Mouse (Mus musculus) stomach, postnatal 0 days (tissue): ENCODE data around the gene Nmi. TPM values are rescaled to one million over a fixed set of nuclear protein-coding genes. Genes with fewer than 3 reads are reported as not detected.

Experiments used
- ATAC-seq: fragments of 200-750 bp; cut with Nextera tagmentation; 2 replicates; pipeline ENCODE4 v1.8.0; 2017; ENCODE audit not compliant: low FRiP score, low TSS enrichment
- DNase-seq: peaks from one replicate; pipeline ENCODE4 v3.0.0-alpha.2; 2016; ENCODE audit warnings: low spot score
- H3K27ac ChIP-seq: fragments of 300-500 bp; sonication (generic); replicated peaks from 2 replicates; pipeline ENCODE4 v1.5.1; 2014; ENCODE audit warnings: mild to moderate bottlenecking, control low read depth
- H3K27me3 ChIP-seq: fragments of 300-500 bp; sonication (generic); 2 replicates; pipeline ENCODE4 v1.6.1; 2014; ENCODE audit warnings: low read length; ENCODE audit not compliant: control insufficient read depth, insufficient read depth
- H3K36me3 ChIP-seq: fragments of 300-500 bp; sonication (generic); 2 replicates; pipeline ENCODE4 v1.6.1; 2014; ENCODE audit warnings: low read length, mixed read lengths; ENCODE audit not compliant: control insufficient read depth, insufficient read depth
- H3K4me1 ChIP-seq: fragments of 300-500 bp; sonication (generic); replicated peaks from 2 replicates; pipeline ENCODE4 v1.6.1; 2014; ENCODE audit warnings: antibody characterized with exemption; ENCODE audit not compliant: control insufficient read depth, insufficient read depth
- H3K4me2 ChIP-seq: fragments of 300-500 bp; sonication (generic); replicated peaks from 2 replicates; pipeline ENCODE4 v1.6.1; 2014; ENCODE audit warnings: low read depth, mild to moderate bottlenecking, control low read depth, moderate library complexity
- H3K4me3 ChIP-seq: fragments of 300-500 bp; sonication (generic); 2 replicates; pipeline ENCODE4 v1.5.1; 2014; ENCODE audit warnings: low read depth, low read length, control low read depth
- H3K9ac ChIP-seq: fragments of 300-500 bp; sonication (generic); 2 replicates; pipeline ENCODE4 v1.6.1; 2014; ENCODE audit warnings: mild to moderate bottlenecking, low read length, control low read depth, mixed read lengths
- H3K9me3 ChIP-seq: fragments of 300-500 bp; sonication (generic); 2 replicates; pipeline ENCODE4 v1.6.1; 2016; ENCODE audit warnings: low read length; ENCODE audit not compliant: control insufficient read depth
- CTCF ChIP-seq: IDR thresholded peaks from 2 replicates; pipeline ENCODE4 v1.5.1; 2016; ENCODE audit warnings: antibody characterized with exemption, low read depth, mild to moderate bottlenecking, moderate library complexity
- EP300 ChIP-seq: optimal IDR thresholded peaks from 2 replicates; pipeline ENCODE3; 2016; ENCODE audit warnings: antibody characterized with exemption
- WGBS: fragments of 180-500 bp; shearing (Covaris S2); extraction: QIAGEN DNeasy Blood & Tissue Kit; methylation state at CpG from one replicate; pipeline ENCODE4 v1.1.7; 2014; 5-methylcytosine and 5-hydroxymethylcytosine counted together
- polyA plus RNA-seq: library from polyadenylated mRNA; unstranded; fragments of >200 nt; fragmentation: Nextera tagmentation; extraction: Ambion mirVana; gene quantifications from 2 replicates; pipeline ENCODE4 v1.2.1, GENCODE M21; 2015

Gene Nmi
- polyA plus RNA-seq, 1 experiment from 2014 or later = 24.8 TPM

DNA sequence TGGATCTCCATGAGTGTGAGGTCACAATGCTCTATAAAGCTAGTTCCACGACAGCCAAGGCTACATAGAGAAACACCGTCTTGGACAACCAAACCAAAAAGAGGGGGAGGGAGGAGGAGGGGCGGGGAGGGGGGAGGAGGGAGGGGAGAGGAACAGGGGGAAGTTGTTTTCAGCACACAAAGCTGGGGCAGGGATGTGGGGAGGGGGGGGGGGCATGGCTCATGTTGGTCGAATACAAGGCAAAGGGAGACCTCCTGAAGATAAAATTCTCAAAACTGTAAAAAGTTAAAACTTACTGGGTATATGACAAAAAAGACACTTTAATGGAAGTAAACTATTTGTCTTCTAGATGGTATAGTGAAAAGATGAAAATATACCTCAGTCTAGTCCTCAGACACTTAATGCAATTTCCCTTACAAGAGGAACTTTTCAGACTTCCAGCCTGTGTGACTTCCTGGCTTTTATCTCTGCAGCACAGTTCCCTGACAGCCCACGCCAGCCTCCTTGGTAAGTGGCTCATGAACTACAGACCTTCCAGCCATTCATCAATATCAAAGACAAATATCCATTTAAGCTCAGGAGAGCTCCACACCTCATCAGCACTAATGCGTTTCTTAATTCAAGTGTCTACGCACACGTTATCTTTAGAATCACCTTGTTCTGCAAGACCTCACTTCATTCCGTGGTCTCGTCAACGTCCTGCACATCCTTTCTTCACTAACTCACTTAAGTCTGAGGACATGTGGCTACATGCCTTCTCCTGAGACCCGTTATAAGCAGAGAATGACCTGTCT, 39.8 kb downstream of the Nmi start:
- Histone ChIP-seq H3K36me3 (no peaks in the 10 kb centered on the region), H3K4me2 (peak overlapping the region; percentile 80), H3K4me1 (0 out of 2 replicates have a peak, but pooled peaks cover 2% of the 10 kb centered on the region), H3K9ac (no peak overlapping the region), H3K27ac (no peak overlapping the region), H3K4me3 (peak overlapping the region; percentile 70; the same call in 1 of the 2 replicates), H3K27me3 (no peaks in the 10 kb centered on the region), H3K9me3 (no peaks in the 10 kb centered on the region)
- no peak for TF ChIP-seq EP300
- TF ChIP-seq CTCF = no peak
- 37% methylated on average over 11 of the region's 12 CpGs for WGBS
- no peak for DNase-seq
- ATAC-seq = no peak

DNA sequence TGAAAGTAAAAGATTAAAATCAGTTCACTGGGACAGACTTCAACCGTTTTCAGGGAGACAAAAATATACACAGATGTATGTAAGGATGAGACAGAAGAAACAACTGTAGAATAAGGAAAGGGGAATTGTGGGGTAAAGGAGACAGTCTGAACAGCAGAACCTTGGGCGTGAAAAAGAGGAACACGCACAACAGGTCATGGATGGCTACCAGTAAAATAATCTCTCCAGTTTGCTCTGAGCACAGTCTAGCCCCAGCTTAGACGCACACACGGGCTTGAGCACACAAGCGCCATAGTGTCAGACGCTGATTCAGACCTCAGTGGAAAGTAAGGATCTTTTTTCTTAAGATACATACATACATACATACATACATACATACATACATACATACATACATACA, 42.1 kb downstream of the Nmi start:
- 76% methylated on average over 7 of the region's 7 CpGs for WGBS
- Histone ChIP-seq H3K4me2 (no peak overlapping the region), H3K27me3 (no peaks in the 10 kb centered on the region), H3K4me1 (0 out of 2 replicates have a peak, but pooled peaks cover 2% of the 10 kb centered on the region), H3K4me3 (no peak overlapping the region), H3K36me3 (no peaks in the 10 kb centered on the region), H3K27ac (no peak overlapping the region), H3K9me3 (no peaks in the 10 kb centered on the region), H3K9ac (no peak overlapping the region)
- ATAC-seq = no peak
- no peak for TF ChIP-seq CTCF
- TF ChIP-seq EP300 = no peak
- no peak for DNase-seq

DNA sequence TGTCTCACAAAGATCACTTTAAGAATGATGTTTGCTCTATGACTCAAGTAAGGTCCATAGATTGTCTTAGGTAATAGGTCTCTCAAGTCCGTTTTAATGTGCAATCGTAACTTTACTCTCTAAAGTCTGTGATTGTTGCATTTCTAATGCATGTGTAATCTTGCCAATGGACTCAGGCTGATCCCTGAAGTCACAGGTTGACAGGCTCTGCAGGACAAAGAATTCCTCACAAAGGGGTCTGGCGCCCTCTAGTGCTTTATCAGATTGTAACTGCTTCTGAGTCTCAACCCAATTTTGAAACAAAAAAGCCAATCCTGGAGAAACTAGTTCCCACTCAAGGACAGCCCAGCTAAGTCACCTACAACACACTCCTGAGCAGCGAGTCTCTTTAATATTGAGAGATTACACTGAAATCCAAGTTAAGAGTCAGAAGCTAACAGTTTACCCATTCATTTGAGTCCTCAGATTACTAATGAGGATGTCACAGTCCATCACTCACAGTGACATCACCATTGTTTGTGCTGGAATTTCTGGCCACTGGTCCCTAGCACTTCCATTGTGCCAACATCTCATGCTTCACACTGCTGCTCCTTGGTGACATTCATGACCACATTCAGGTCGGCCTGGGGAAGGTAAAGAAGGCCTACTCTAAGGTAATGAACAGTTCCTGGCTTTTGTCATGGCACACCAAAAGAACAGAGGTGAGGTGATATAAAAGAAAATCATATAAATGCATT, 58.2 kb downstream of the Nmi start:
- DNase-seq = peak; percentile 68
- Histone ChIP-seq H3K36me3 (no peaks in the 10 kb centered on the region), H3K9ac (no peak overlapping the region), H3K9me3 (no peaks in the 10 kb centered on the region), H3K27ac (no peak overlapping the region), H3K4me3 (no peak overlapping the region), H3K27me3 (no peaks in the 10 kb centered on the region), H3K4me1 (0 out of 2 replicates have a peak, but pooled peaks cover 2% of the 10 kb centered on the region), H3K4me2 (no peak overlapping the region)
- no peak for TF ChIP-seq EP300
- TF ChIP-seq CTCF = peak; percentile 93
- 10% methylated on average over 5 of the region's 5 CpGs for whole genome bisulfite sequencing
- peak; percentile 61; the same call in 1 of the 2 replicates for ATAC-seq

DNA sequence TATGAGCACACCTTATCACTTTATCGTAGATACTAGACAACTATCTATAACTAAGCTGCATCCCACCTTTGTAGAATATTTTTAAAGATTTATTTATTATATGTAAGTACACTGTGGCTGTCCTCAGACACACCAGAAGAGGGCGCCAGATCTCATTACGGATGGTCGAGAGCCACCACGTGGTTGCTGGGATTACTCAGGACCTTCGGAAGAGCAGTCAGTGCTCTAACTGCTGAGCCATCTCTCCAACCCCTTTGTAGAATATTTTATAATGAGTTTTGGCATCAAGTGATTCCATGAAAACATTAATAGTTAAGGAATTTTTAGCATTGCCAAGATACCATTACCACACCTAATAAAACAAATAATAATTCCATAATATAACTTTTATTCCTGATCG, 58.8 kb downstream of the Nmi start:
- Histone ChIP-seq H3K4me1 (0 out of 2 replicates have a peak, but pooled peaks cover 2% of the 10 kb centered on the region), H3K36me3 (no peaks in the 10 kb centered on the region), H3K27ac (no peak overlapping the region), H3K4me3 (no peak overlapping the region), H3K27me3 (no peaks in the 10 kb centered on the region), H3K4me2 (no peak overlapping the region), H3K9ac (no peak overlapping the region), H3K9me3 (no peaks in the 10 kb centered on the region)
- TF ChIP-seq EP300 (no peak), CTCF (peak; percentile 34)
- WGBS = 48% methylated on average over 7 of the region's 7 CpGs
- ATAC-seq = no peak
- no peak for DNase-seq

DNA sequence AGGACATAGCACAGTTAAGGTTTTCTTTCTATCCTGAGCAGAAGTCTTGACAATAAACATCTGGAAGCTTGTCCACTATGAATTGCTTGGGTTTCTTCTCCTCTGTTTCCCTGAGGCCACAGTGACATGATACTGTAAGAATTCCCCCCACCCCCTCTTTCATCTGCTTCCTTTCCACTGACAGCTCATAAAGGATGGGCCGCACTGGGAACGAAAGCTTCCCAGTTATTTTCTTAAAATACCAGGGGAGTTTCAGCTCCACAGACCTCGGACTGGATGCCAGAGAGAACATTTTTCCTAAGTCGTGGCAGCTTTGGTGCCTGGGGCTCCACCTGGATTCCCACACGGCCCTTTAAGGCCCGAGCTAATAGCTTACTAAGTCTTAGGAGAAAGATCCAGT, 60.6 kb downstream of the Nmi start:
- Histone ChIP-seq H3K9ac (no peak overlapping the region), H3K36me3 (no peaks in the 10 kb centered on the region), H3K4me3 (no peak overlapping the region), H3K9me3 (no peaks in the 10 kb centered on the region), H3K27ac (no peak overlapping the region), H3K4me2 (no peak overlapping the region; the same call in 1 of the 2 replicates), H3K27me3 (no peaks in the 10 kb centered on the region), H3K4me1 (0 out of 2 replicates have a peak, but pooled peaks cover 2% of the 10 kb centered on the region)
- ATAC-seq (no peak), DNase-seq (no peak)
- WGBS = 23% methylated on average over 6 of the region's 6 CpGs
- TF ChIP-seq CTCF (no peak), EP300 (no peak)
